Mouse (Mus musculus): Measurements from ENCODE around the gene Haus3. TPM values are rescaled to one million over a fixed set of nuclear protein-coding genes. Genes with fewer than 3 reads are reported as not detected.

Haus3 gene
- 35.6 to 44.1 TPM (median 39.8 TPM) in 4 replicates for total RNA-seq (2023)

DNA sequence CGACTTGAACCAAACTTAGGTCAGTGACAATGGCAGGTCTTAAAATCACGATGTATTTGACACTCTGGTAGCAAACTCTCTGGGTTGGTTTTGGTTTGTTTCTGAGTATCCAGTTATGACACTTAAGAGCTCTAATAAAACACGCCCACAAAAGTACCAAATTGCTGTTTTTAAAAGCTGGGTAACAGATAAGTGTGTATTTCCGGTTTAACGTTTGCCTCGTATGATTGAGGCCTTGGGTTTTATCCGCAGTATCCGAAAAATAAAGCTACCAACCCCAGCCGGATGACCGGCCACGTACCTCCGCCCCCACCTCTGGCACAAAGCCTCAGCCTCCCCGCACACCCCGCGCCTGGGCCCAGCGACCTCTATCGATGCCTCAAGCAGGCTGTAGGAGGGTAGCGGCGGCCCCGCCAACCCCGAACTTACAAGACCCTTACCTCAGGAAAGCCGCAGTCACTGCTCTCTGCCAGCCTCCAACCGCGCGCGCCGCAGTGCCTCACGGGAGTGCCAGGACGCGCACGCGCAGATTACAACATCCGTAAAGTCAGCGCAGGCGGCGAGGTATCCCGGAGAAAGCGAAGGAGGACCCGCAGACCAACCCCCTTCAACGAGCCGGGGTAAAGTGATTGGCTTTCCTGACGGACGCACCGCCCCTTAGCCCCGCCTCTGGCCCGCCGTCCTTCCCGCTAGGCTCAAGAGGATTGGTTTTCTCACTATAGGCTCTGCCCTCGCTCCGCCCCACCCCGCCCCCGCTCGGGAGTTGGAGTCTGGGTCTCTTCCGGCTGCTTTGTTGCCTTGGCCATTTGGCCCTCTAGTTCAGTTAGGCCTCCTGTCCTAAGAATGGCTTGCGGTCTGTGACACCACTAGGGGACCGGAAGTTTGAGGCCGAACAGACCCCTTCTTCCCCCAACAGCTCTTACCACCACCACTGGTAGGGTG, at the start of gene Haus3, which contains the start of gene Poln:
Gene Haus3 (minus strand): TSS at position 578 of the 942 bp plus-strand sequence.
Gene Poln (minus strand): TSS at position 499 of the 942 bp plus-strand sequence.

GRCm38 (mm10) chr5:34187601-34188316, 18.4 kb upstream of the Haus3 start, which contains the start of gene Mxd4:
TSS of gene Mxd4 (minus strand) at chr5:34187720.

Other genes starting within 250 kb of the Haus3 start
- 27.4 to 30.9 TPM (median 29.9 TPM) in 4 replicates for gene Nelfa, start 233.1 kb downstream of the Haus3 start, total RNA-seq (2023)
- gene Gm1673, start 186.1 kb downstream of the Haus3 start, total RNA-seq (2023), result not detected in 4 replicates
- gene Nat8l, start 173.5 kb downstream of the Haus3 start, total RNA-seq (2023), result 0.09 to 0.27 TPM (median 0.09 TPM) in 3 of 4 replicates, not detected in the other
- 0.77 to 5.8 TPM (median 1.6 TPM) in 4 replicates for gene Poln, start 79 bp downstream of the Haus3 start, total RNA-seq (2023)
- 68.2 to 88.3 TPM (median 77.7 TPM) in 4 replicates for gene Mxd4, start 18.2 kb upstream of the Haus3 start, total RNA-seq (2023)
- gene Zfyve28, start 118.9 kb upstream of the Haus3 start, total RNA-seq (2023), result 1.3 to 2.4 TPM (median 1.4 TPM) in 4 replicates
- not detected in 4 replicates for gene Cfap99, start 119.1 kb upstream of the Haus3 start, total RNA-seq (2023)
- 209 to 254 TPM (median 230 TPM) in 4 replicates for gene Rnf4, start 166.8 kb upstream of the Haus3 start, total RNA-seq (2023)
- 73.4 to 83.7 TPM (median 79.7 TPM) in 4 replicates for gene Fam193a, start 200.4 kb upstream of the Haus3 start, total RNA-seq (2023)